Mouse (Mus musculus): ENCODE measurements around the gene Shmt1.

The Shmt1 gene

GRCm38 (mm10) chr11:60796342-60796741, 15.2 kb downstream of the Shmt1 start:
- DNase-seq (ENCODE audit: extremely low spot score, low spot score), result no peak

DNA sequence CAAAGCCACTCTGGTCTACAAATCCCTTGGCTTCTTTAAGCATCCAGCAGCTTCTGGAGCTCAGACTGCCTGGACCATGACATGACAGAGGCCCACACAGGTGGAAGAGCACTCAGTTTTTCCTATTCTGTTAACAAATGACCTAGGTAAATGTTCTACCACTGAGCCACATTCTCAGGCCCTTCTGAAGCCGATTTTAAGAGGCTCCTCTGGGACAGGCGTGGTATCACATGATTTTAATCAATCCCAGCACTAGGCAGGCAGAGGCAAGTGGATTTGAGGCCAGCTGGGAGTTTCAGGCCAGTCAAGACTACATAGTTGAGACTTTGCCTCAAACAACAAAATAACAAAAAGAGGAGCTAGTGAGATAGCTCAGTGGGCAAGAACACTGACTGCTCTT, 21.0 kb downstream of the Shmt1 start:
- no peak for DNase-seq (ENCODE audit: extremely low spot score, low spot score)

- DNase-seq (ENCODE audit: extremely low spot score, low spot score), result no peak
Measured at GRCm38 (mm10) chr11:60787595-60787994, 23.9 kb downstream of the Shmt1 start.

DNA sequence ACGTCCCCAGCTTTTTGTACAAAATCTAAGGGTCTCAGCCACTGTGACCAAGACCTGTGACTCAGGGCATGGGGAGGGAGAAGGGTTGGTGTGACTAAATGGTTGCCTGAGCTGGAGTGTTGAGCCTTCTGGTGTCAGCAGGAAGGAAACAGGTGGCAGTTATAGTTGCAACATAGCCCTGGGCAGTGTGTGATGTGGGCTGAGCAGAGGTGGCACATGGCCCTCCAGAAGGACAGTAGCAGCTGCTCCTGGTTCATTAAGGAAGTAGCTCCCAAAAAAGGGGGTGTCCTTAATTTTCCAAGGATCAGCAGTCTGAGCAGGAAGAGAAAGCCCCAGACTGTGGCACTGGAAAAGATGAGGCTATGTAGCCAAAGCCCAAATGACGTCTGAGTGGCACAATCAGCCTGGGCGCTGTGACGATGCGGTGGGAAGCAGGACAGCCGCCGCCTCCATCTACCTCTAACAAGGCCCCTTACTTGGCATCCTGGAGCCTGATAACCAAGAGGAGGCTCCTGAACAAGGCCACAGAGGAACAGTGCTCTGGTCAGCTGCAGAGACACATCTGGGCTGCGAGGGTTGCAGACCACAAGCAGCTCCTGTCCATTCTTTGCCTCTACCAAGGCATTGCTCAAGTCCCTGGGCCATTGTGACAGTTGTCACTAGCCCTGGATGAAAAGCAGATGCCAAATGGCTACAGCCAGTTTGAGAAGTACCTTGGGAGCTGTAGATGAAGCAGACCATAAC, 27.2 kb downstream of the Shmt1 start:
- DNase-seq (ENCODE audit: extremely low spot score, low spot score), result no peak

- DNase-seq (ENCODE audit: extremely low spot score, low spot score), result no peak
Measured at GRCm38 (mm10) chr11:60779673-60780189, 31.8 kb downstream of the Shmt1 start.

- DNase-seq (ENCODE audit: extremely low spot score, low spot score), result no peak
Measured at GRCm38 (mm10) chr11:60777801-60778370, 33.6 kb downstream of the Shmt1 start.

DNA sequence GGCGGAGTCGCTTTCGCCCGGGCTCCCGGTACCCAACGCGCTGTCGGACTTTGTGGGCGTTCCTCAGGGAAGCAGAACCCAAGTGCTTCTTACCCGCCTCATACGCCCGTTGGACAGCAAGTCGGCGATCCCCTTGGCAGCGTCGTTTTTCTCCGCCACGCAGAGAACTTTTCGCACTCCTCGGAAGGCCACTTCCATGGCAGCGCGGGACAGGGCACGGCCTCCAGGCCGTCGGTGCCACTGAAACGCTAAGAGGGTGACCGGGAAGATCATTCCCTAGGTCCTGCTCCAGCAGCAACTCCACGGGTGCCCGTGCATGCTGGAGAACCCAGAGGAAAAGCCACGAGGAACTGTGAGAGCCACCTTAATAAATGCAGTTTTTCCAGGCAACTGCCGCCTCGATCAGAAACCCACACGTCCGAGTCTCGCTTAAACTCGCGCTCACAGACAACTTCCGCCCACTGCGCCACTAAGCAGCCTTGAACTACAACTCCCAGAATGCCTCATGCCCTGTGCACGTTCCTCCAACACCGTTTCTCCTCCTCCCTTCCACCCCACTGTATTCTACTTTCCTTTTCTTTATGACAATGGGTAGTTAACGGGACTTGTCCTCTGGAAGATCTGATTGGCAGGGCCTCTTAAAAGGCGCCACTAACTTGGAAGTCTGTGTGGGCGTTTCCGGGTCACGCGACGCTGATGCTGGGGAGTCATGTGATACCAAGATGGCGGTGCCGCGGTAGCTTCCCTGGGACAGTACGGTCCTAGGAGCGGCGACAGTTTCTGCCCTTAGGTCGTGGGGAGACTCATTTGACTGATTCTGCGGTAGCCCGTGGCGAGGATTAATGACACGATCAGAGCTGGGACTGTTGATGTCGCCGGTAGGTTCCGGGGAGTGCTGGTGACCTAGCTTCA, 34.4 kb downstream of the Shmt1 start, which contains the start of the genes Top3a and Smcr8:
Gene Top3a (minus strand): TSS at position 537 of the 912 bp plus-strand sequence.
Gene Smcr8 (plus strand): TSS at position 696 of the 912 bp plus-strand sequence.
- DNase-seq (ENCODE audit: extremely low spot score, low spot score), result peak; percentile 86

- DNase-seq (ENCODE audit: extremely low spot score, low spot score), result no peak
Measured at GRCm38 (mm10) chr11:60776107-60776828, 35.2 kb downstream of the Shmt1 start.

GRCm38 (mm10) chr11:60775578-60775977, 35.9 kb downstream of the Shmt1 start:
- no peak for DNase-seq (ENCODE audit: extremely low spot score, low spot score)

DNA sequence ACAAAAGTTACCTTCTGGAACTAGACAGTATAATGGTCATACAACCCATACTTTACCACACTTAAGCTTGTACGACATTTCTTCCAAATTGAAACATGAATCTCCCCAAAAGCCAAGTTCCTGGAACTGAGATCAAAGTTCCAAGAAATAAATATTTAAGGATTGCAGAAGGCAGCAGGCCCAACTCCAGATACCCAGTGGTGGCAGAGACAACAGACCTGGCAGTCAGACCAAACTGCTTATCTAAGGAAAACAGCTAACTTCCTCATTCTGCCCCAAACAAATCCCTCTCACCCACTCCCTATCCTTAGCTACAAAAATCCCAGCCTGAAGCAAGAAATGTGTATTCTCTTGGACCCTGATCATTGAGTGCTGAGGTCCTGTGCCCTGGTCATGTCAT, 36.7 kb downstream of the Shmt1 start:
- DNase-seq (ENCODE audit: extremely low spot score, low spot score), result no peak

DNA sequence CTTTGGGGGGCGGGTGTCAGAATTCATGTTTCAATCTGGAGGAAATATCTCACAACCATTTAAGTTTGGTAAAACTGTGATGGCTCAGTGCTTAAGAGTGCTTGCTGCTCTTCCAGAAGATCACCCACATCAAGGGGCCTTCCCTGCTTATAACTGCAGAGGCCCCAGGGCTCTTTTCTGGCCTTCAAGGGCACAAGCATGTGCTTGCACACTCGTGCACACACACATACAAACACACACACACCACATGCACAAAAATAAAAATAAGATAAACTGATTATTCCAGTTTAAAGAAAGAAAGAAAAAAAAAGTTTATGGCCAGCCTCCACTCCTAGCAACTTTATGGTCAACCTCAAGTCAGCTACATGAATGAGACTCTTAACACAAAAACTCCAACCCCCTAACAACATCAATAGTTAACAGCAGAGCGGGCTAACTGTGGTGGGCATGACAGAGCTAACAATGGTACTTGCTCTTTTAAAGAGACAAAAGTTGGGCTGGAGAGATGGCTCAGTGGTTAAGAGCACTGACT, 37.3 kb downstream of the Shmt1 start:
- no peak for DNase-seq (ENCODE audit: extremely low spot score, low spot score)

DNA sequence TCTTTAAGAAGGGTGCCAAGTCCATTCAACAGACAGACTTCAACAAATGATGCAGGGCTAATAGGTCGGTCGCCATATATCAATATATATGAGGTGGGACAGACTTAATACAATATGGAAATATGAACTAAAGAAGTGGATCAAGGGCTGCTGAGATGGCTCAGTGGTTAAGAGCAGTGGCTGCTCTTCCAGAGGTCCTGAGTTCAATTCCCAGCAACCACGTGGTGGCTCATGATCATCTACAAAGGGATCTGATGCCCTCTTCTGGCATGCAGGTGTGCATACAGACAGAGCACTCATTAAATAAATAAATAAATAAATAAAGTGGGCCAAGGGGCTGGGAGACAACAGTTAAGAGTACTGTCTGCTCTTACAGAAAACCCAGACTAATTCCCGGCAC, 39.4 kb downstream of the Shmt1 start:
- no peak for DNase-seq (ENCODE audit: extremely low spot score, low spot score)

- DNase-seq (ENCODE audit: extremely low spot score, low spot score), result no peak
Measured at GRCm38 (mm10) chr11:60770776-60771175, 40.7 kb downstream of the Shmt1 start.

- DNase-seq (ENCODE audit: extremely low spot score, low spot score), result no peak
Measured at GRCm38 (mm10) chr11:60769322-60769721, 42.2 kb downstream of the Shmt1 start.

DNA sequence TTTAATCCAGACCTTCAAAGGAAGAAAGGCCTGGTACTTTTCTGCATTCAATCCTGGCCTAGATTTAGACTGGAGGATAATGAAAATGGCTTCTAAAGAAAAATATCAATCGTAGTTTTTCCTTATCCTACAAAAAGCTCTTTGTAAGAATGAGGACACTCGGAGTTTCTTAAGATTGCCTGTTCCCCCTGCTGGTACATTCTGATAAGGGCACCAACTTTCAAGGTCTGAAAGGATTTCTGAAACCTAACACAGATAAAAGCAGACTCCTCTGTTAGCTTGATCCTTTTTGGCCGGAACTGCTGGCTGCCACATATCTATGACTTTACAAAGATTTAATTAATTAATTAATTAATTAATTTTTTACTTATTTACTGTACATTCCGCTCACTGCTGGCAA, 44.5 kb downstream of the Shmt1 start:
- no peak for DNase-seq (ENCODE audit: extremely low spot score, low spot score)

DNA sequence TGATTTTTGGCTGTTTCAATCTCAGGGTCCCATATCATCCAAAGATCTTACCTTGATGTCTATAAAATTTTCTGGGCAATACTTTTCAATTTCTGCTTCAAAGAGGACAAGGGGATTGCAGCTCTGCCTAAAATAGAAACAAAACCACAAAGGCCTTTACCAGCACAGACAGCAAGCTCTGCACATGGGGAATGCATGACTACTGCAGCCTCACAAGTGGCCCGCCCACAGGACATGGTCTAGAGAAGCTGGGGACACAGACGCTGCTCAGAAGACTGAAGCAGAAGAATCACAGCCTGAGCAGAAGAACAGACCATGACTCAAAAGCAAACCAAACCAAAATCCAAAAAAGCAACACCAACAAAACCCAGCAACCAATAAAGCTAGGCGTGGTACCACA, 49.8 kb downstream of the Shmt1 start:
- no peak for DNase-seq (ENCODE audit: extremely low spot score, low spot score)

- no peak for DNase-seq (ENCODE audit: extremely low spot score, low spot score)
Measured at GRCm38 (mm10) chr11:60755570-60755969, 55.9 kb downstream of the Shmt1 start.

DNA sequence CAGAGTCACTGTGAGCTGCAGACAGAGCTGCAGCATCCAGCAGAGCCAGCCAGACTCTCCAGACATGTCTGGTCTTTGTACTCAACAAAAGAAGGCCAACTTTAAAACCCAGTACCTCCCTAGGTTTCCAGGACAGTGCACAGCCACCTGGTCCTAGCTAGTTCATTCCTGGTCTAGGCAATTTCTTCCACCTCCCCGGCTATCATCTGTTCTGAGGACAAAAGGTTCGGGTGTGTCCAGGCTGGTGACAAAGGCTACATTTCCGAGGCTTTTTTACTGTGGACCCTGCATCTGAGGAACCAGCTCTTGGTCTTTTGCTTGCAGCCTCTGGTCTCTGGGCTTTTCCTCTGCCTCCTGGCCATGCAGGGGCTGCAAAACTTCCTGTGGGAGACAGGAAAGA, 71.2 kb downstream of the Shmt1 start:
- DNase-seq (ENCODE audit: extremely low spot score, low spot score), result no peak
